Mouse (Mus musculus) T-helper 1 cell (primary cell): ENCODE data around the gene Lingo4.

ENCODE experiments used
- in situ Hi-C: fragments of 300-600 bp; cut with MboI, MseI; formaldehyde crosslinking; loops from one replicate; pipeline ENCODE4 v1.15.1; 2025; ENCODE audit warnings: high pct_unique_total_duplicates

Gene Lingo4

GRCm38 (mm10) chr3:94383476-94383875 is 14.8 kb upstream of the Lingo4 start:
- in situ Hi-C loops = no loop called here

- in situ Hi-C loops = no loop called here
Observed at GRCm38 (mm10) chr3:94386671-94387070, 11.6 kb upstream of the Lingo4 start.

DNA sequence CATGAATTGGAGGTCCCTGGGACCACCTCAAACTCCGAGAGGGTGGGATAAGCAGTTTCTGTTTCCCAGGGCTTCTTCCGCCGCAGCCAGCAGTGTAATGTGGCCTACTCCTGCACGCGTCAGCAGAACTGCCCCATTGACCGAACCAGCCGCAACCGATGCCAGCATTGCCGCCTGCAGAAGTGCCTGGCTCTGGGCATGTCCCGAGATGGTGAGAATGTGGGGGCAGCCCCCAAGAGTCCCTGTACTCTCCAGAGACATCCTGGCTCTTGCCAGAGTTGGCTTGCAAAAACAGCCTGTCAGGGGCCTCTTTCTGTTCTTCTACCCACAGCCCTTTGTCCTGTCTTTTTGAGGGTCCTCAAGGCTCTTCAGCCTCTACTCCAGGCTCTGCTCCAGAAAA is 10.9 kb upstream of the Lingo4 start:
- in situ Hi-C loops = no loop called here

DNA sequence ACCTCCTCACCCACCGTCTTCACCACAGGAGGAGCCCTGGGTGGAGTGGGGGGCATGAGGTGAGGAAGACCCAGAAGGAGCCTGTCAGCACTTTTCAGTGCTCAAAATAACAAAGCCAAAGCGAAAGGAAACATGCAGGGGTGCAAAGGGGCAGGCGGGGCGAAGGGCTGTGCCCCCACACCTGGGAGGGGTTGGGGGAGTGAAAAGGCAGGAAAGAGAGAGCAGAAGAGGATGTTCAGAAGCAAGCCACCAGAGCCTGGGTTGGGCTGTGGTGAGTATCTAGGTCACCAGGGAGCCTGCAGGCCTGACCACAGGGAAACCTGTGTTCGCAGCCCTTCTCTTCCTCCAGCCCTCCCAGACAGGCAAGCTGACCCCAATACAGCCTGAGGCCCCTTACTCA is 10.3 kb upstream of the Lingo4 start:
- in situ Hi-C loops = no loop called here

GRCm38 (mm10) chr3:94389420-94389819 is 8.9 kb upstream of the Lingo4 start:
- in situ Hi-C loops = no loop called here

- in situ Hi-C loops = no loop called here
Observed at GRCm38 (mm10) chr3:94391001-94391400, 7.3 kb upstream of the Lingo4 start.

DNA sequence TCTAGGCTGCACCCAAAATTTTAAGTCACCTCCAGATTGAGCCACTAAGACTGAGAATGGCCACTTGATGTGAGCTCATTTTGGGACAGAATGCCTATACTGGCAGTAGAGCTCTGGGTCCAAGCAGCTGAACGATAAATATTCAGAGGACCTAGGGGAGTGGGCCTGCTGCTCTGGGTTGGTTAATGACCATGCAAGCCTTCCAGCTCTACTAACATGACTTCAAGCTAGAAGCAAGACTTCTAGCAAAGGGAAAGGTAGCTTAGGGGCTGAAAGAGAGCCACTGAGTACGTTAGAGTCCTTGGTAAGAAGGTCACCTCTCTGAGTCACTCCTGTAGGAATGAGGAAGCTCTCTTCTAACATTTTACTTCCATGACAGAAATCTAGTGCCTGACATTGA is 6.2 kb upstream of the Lingo4 start:
- in situ Hi-C loops = no loop called here

DNA sequence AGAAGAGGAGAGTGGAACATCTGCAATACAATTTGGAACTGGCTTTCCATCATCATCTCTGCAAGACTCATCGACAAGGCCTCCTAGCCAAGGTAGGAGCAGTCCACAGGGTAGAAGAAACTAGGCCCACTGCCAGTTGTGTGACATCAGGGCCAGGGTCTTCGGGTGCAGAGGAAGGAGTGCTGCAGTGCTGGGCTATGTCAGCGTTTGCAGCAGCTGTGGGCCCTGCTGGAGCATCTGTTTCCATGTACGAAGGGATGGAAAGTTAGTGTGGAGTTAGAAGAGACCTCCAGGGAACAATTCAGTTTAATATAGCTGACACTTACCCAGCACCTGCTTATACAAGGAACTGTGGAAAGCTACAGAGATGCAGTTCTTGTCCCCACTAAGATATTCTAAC is 5.3 kb upstream of the Lingo4 start:
- in situ Hi-C loops = no loop called here

GRCm38 (mm10) chr3:94396336-94396735 is 2.0 kb upstream of the Lingo4 start:
- in situ Hi-C loops = no loop called here

DNA sequence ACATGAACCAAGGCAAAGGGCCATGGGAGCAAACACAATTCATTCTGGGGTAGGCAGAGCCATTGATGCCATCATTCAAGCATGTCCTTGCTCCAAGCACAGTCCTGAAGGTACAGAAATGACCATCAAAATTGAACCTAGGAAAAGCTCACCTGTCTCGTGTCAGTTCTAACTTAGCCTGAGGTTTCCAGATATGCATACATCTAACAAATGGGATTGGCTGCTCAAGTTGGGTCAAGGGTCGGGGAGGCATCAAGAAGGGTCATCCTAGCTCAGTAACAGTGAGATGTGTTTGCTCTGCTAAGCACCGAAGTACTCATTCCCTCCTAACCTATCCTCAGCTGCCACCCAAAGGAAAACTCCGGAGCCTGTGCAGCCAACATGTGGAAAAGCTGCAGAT is 1.5 kb upstream of the Lingo4 start:
- in situ Hi-C loops = no loop called here

DNA sequence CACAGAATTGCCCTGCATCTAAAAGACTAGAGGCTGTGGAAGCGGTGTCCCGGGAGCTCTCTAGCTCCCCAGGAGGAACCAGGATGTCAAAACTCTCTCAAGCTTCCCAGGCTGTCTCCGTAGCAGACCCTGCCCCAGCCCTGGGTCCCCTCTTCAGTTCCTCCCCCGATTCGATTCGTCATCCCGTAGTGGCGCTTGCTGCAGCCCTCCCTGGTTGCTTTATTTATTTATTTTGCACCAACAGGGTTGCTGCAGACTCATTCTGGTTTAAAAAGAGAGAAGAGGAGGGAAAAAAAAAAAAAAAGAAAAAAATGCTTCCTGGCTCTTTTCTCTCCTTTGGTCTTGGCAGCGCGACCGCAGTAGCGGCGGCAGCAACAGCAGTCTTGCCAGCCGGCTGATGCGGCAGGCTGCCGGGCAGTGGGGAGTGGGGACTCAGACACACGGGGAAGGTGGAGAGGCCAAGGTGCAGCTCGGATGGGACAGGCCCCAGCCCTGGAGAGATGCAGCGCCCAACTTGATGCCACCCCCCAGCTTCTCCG is 695 bp downstream of the Lingo4 start:
- in situ Hi-C loops = no loop called here

DNA sequence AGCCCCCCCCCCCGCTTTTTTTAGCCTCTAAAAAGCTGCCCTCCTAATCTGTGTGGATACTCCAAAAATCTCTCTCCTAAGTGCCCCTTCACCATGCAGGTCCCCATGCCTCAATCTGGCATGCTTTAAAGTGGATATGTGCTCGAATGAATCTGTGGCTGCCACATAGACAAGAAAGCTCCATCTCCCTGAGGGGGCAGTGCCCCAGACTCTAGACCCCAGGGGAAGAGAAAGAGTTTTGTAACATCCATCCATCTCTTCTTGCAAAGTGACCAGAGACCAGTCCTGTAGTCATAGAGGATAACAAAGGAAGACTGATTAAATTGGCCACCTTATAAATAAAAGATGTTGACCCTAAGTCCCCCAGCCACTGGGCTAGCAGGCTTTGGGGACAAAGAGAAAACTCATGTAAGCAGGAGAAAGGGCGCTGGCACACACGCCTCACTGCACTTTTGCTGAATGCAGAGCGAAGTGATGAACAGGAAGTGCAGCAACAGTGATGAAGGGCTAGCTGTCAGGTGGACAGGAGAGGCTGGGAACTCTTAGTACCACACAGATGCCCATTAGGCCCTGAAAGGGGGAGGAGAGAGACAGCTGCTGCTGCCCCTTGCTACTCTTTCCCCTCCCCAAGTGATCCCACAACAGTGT is 1.5 kb downstream of the Lingo4 start:
- in situ Hi-C loops = no loop called here

- in situ Hi-C loops = no loop called here
Observed at GRCm38 (mm10) chr3:94402451-94402850, 4.1 kb downstream of the Lingo4 start.

DNA sequence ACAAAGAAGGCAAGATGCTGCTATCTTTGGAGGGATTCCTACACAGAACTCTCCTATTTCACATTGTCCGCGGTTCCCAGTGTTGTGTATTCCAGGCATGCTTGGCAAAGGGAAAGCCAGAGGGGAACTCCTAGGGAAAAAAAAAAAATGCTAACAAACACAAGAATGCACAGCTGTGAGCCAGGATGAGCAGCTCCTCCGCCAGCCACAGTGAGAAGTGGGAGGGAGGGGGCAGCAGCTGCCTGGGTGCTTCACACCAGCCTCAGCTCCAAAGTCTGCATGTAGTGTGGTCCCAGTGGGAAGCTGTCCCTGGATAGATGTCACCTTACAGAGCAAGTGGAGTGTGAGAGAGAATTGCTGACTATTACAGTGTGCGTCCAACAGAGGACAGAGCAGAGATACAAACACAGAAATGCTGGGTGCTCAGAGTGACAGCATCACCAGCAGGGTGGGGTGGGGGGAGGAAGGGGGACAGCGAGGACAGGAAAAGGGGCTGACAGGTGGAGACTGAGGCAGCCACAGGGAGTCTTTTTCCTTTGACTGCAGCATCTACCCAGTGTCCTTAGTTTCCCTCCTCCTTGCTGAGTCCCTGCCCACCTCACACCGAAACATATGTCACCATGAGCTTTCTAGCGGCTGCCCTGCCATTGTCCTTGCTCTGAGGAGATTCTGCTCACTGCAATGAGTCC is 6.2 kb downstream of the Lingo4 start:
- in situ Hi-C loops = no loop called here

DNA sequence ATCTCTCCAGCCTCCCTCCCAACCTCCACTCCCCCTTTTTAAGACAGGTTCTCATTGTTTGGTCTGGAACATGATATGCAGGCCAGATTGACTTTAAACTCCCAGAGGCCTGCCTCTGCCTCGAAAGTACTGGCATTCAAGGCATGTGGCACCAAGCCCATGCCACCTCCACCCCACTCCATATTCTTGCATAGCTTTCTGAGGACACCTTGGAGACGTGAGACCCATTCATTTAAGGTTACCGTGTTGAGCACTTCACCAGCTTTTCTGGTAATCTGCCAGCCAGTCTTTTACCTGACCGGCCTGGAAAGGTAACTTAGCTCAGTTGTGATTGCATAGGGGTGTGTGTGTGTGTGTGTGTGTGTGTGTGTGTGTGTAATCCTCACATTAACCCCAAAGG is 7.2 kb downstream of the Lingo4 start:
- in situ Hi-C loops = no loop called here

- in situ Hi-C loops = no loop called here
Observed at GRCm38 (mm10) chr3:94412530-94412929, 14.2 kb downstream of the Lingo4 start.

- in situ Hi-C loops = no loop called here
Observed at GRCm38 (mm10) chr3:94413031-94413679, 14.8 kb downstream of the Lingo4 start, which contains the start of gene Tdrkh. Gene Tdrkh, plus strand, starts transcription at chr3:94413273.

DNA sequence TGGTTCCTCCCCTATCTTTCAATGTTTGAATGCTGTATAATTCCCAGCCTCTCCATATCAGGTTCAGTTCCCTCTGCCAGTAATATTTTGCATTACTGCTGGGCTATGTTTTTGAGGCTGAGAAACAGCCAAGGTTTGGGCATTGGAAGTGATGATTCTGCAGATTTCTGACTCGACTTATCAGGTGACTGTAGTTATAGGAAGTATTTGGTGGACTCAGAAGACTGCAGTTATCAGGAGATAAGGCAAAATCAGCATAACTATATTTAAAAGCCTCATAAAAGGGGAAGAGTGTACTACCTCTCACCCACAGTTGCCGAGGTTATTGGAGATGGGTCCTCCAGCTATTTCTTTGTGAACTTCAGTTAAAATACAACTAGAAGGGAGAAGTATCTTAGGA is 32.7 kb downstream of the Lingo4 start:
- in situ Hi-C loops = no loop called here

DNA sequence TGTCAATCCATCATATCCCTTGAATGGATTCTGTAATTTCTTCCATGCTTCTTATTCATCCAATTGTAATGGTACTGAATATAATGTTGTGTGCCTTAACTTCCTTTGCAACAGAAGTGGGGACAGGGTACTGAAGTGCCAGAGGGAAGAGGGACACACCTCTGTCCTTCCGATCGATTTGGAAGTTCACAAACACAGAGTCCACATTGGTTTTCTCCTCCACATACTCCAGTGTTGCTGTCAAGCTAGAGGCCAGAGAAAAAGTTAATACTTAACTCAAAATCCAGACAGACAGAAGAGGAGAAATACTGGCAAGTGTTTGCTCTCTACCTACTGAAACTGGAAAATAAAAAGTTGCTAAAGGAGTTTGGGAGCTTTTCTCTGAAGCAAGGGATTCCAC is 36.0 kb downstream of the Lingo4 start:
- in situ Hi-C loops = no loop called here

DNA sequence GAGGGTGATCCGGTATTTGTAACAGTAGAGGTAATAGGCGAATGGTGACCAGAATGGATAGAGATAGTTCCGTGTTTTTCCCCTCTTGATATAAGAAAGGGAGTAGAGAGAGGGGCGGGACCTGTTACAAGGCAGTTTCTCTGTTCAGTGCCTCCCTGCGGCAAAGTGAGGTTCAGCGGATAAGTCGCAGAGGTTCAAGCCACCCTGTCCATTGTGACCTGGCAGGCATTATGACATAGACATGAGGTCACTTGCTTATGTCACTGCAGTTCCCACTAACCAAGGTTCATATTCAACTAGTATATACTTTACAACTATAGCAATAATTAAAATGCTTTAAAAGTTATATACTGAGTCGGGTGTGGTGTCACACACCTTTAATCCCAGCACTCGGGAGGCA is 38.1 kb downstream of the Lingo4 start:
- in situ Hi-C loops = no loop called here

GRCm38 (mm10) chr3:94441182-94441581 is 42.9 kb downstream of the Lingo4 start:
- in situ Hi-C loops = loop anchor here (5.0 kb wide), 1 partner anchor 64 kb away; no protein-coding TSS in a partner anchor

GRCm38 (mm10) chr3:94442951-94443596 is 44.8 kb downstream of the Lingo4 start, which contains the start of gene Mrpl9:
Gene Mrpl9, plus strand, starts transcription at chr3:94443318.
- in situ Hi-C loops = loop anchor here (5.0 kb wide), 1 partner anchor 66 kb away; no protein-coding TSS in a partner anchor
